Mouse (Mus musculus): ENCODE results near the gene Kl.

The Kl gene

GRCm38 (mm10) chr5:151034715-151035512 is 82.5 kb downstream of the Kl start:
- DNase-seq, result no peak

GRCm38 (mm10) chr5:151037871-151038270 is 85.5 kb downstream of the Kl start:
- DNase-seq, result no peak

- no peak for DNase-seq
These were observed 90.5 kb downstream of the Kl start for GRCm38 (mm10) chr5:151042911-151043310.
